Mouse (Mus musculus) stomach, postnatal 0 days (tissue): ENCODE data around the gene Usp10.

ENCODE experiments used
- CTCF ChIP-seq: IDR thresholded peaks from 2 replicates; pipeline ENCODE4 v1.5.1; 2016; ENCODE audit warnings: antibody characterized with exemption, low read depth, mild to moderate bottlenecking, moderate library complexity
- EP300 ChIP-seq: optimal IDR thresholded peaks from 2 replicates; pipeline ENCODE3; 2016; ENCODE audit warnings: antibody characterized with exemption

DNA sequence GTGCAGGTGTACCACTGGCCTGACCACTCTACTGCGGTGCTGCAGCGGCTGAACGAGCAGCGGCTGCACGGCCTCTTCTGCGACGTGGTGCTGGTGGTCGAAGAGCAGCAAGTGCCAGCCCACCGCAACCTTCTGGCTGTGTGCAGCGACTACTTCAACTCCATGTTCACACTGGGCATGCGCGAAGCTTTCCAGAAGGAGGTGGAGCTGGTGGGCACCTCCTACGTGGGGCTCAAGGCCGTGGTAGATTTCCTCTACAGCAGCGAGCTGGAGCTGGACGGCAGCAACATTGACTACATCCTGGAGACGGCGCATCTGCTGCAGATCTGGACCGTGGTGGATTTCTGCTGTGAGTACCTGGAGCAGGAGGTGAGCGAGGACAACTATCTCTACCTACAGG lies 40.5 kb upstream of the Usp10 start:
- TF ChIP-seq CTCF (no peak), EP300 (no peak)
